Comparison of ENCODE assay signal across 17 mouse cellular contexts in genomic region chr2:94531175-94531574, GRCm38 (mm10).
A peak's percentile ranks its signal among the peaks of the same experiment; 100 is the strongest.
DNase-seq lines count a peak whose midpoint lies in the region; ATAC-seq and TF ChIP-seq lines count a peak whose summit lies in the region.
"Had no signal": no experiment of that assay in that cellular context is flagged by ENCODE, and none has a peak within 500 bp of the region (broad histone marks: within the 10 kb centered on the region; RNA-seq: fewer than 3 reads in every experiment).

No protein-coding gene starts in this region.

- no peaks in the 10 kb centered on the region for H3K27me3 ChIP-seq in midbrain, postnatal 0 days (ENCODE audit: insufficient read depth, low read length)
- no peaks in the 10 kb centered on the region for H3K27me3 ChIP-seq in midbrain, embryonic 16.5 days (ENCODE audit: control insufficient read depth, insufficient read depth, low read depth, low read length)
- H3K27me3 ChIP-seq: heart, embryonic 12.5 days; limb, embryonic 15.5 days had no signal

- ATAC-seq in frontal cortex, adult (ENCODE audit: low TSS enrichment), result peak; percentile 79
- no peak for ATAC-seq in midbrain, postnatal 0 days (ENCODE audit: low FRiP score)
- ATAC-seq in midbrain, embryonic 16.5 days, result no peak

- no peak overlapping the region for H3K9ac ChIP-seq in midbrain, postnatal 0 days (replicated peaks; ENCODE audit: low read length, poor library complexity, severe bottlenecking)
- no peak overlapping the region for H3K9ac ChIP-seq in midbrain, embryonic 16.5 days (ENCODE audit: low read depth, low read length)
- H3K9ac ChIP-seq: heart, embryonic 12.5 days; limb, embryonic 15.5 days had no signal

- H3K4me3 ChIP-seq in midbrain, postnatal 0 days (ENCODE audit: low read depth, low read length), result no peak overlapping the region
- no peak overlapping the region for H3K4me3 ChIP-seq in midbrain, embryonic 16.5 days (ENCODE audit: low read depth, low read length)
- H3K4me3 ChIP-seq: heart, embryonic 12.5 days; limb, embryonic 15.5 days had no signal

- no peak overlapping the region for H3K4me2 ChIP-seq in midbrain, postnatal 0 days (ENCODE audit: low read depth, low read length, poor library complexity, severe bottlenecking)
- no peak overlapping the region for H3K4me2 ChIP-seq in midbrain, embryonic 16.5 days (ENCODE audit: low read length)
- H3K4me2 ChIP-seq: heart, embryonic 12.5 days; limb, embryonic 15.5 days had no signal

- H3K9me3 ChIP-seq in midbrain, postnatal 0 days (ENCODE audit: low read length), result no peaks in the 10 kb centered on the region
- H3K9me3 ChIP-seq in midbrain, embryonic 16.5 days (replicated peaks; ENCODE audit: control insufficient read depth, low read length, poor library complexity, severe bottlenecking), result no peaks in the 10 kb centered on the region
- H3K9me3 ChIP-seq: G1E; heart, embryonic 12.5 days; limb, embryonic 15.5 days had no signal

- no peak overlapping the region for H3K27ac ChIP-seq in midbrain, postnatal 0 days (ENCODE audit: low read depth, low read length)
- H3K27ac ChIP-seq in midbrain, embryonic 16.5 days (ENCODE audit: low read length), result no peak overlapping the region
- H3K27ac ChIP-seq: limb, embryonic 15.5 days; macrophage had no signal

- 23% methylated on average over 5 of the region's 5 CpGs for WGBS in midbrain, postnatal 0 days
- WGBS in midbrain, embryonic 16.5 days, result 32% methylated on average over 5 of the region's 5 CpGs

- no peaks in the 10 kb centered on the region for H3K4me1 ChIP-seq in midbrain, postnatal 0 days (ENCODE audit: insufficient read depth, low read length)
- no peaks in the 10 kb centered on the region for H3K4me1 ChIP-seq in midbrain, embryonic 16.5 days (ENCODE audit: control insufficient read depth, insufficient read depth, low read length)
- H3K4me1 ChIP-seq: heart, embryonic 12.5 days; limb, embryonic 15.5 days had no signal

- H3K36me3 ChIP-seq in midbrain, postnatal 0 days (ENCODE audit: insufficient read depth, low read length), result no peaks in the 10 kb centered on the region
- H3K36me3 ChIP-seq in midbrain, embryonic 16.5 days (ENCODE audit: control insufficient read depth, insufficient read depth, low read length), result no peaks in the 10 kb centered on the region
- H3K36me3 ChIP-seq: G1E; heart, embryonic 12.5 days; limb, embryonic 15.5 days had no signal

- no peak for DNase-seq in frontal cortex, postnatal 25 days (ENCODE audit: low spot score in 2 of 2)
- DNase-seq in midbrain, postnatal 0 days (ENCODE audit: low spot score), result peak; percentile 12
- DNase-seq in cerebellum, postnatal 10 days, result peak; percentile 31 to 36
- peak; percentile 57 for DNase-seq in mesoderm, embryonic 11.5 days (ENCODE audit: low read depth, low spot score)
- DNase-seq in gastrocnemius, postnatal 4 days (ENCODE audit: low spot score in 2 of 2), result no peak
- no peak for DNase-seq in adipocyte (ENCODE audit: low spot score)
- DNase-seq: adrenal gland, postnatal 10 days; gastrocnemius, postnatal 14 days; kidney, adult 9 months; lung, adult 18-20 months; right cerebral cortex, postnatal 4 days had no signal

- no peak for TF ChIP-seq CTCF in midbrain, postnatal 0 days (IDR thresholded peaks at IDR 0.05)

Comparison
In these comparisons a context has a peak if more than half of its experiments do, and no peak if none do; other contexts are left out.
1. DNase-seq: peak in midbrain, postnatal 0 days (single experiment), cerebellum, postnatal 10 days (2 of 2) and mesoderm, embryonic 11.5 days (single experiment); none in frontal cortex, postnatal 25 days (0 of 2), gastrocnemius, postnatal 4 days (0 of 2) and adipocyte (single experiment).